Mouse (Mus musculus) embryonic facial prominence, embryonic 10.5 days (tissue): Measurements from ENCODE around the gene N4bp3. TPM values are rescaled to one million over a fixed set of nuclear protein-coding genes. Genes with fewer than 3 reads are reported as not detected.

Source experiments
- DNase-seq: peaks from one replicate; pipeline ENCODE4 v3.0.0-alpha.2; 2017; ENCODE audit warnings: low spot score
- H3K27ac ChIP-seq: fragments of 300-500 bp; sonication (generic); replicated peaks from 2 replicates; pipeline ENCODE4 v1.5.1; 2016; ENCODE audit warnings: mild to moderate bottlenecking
- H3K27me3 ChIP-seq: fragments of 300-500 bp; sonication (generic); replicated peaks from 2 replicates; pipeline ENCODE4 v1.6.1; 2016; ENCODE audit warnings: low read depth, mild to moderate bottlenecking; ENCODE audit not compliant: poor library complexity, severe bottlenecking
- H3K36me3 ChIP-seq: fragments of 300-500 bp; sonication (generic); replicated peaks from 2 replicates; pipeline ENCODE4 v1.6.1; 2016; ENCODE audit warnings: mild to moderate bottlenecking, moderate library complexity
- H3K4me1 ChIP-seq: fragments of 300-500 bp; sonication (generic); 2 replicates; pipeline ENCODE4 v1.6.1; 2016
- H3K4me3 ChIP-seq: fragments of 300-500 bp; sonication (generic); 2 replicates; pipeline ENCODE4 v1.5.1; 2016; ENCODE audit warnings: mild to moderate bottlenecking, moderate library complexity
- H3K9me3 ChIP-seq: fragments of 300-500 bp; sonication (generic); 2 replicates; pipeline ENCODE4 v1.6.1; 2016; ENCODE audit warnings: mild to moderate bottlenecking
- WGBS: fragments of 180-500 bp; shearing (Covaris S2); methylation state at CpG from one replicate; pipeline ENCODE4 v1.1.7; 2016; 5-methylcytosine and 5-hydroxymethylcytosine counted together
- polyA plus RNA-seq: library from polyadenylated mRNA; unstranded; fragments of >200 nt; fragmentation: Nextera tagmentation; extraction: Ambion mirVana; gene quantifications from 2 replicates; pipeline ENCODE4 v1.2.1, GENCODE M21; 2016

N4bp3 gene
- polyA plus RNA-seq, 1 experiment from 2014 or later = 17.4 TPM

DNA sequence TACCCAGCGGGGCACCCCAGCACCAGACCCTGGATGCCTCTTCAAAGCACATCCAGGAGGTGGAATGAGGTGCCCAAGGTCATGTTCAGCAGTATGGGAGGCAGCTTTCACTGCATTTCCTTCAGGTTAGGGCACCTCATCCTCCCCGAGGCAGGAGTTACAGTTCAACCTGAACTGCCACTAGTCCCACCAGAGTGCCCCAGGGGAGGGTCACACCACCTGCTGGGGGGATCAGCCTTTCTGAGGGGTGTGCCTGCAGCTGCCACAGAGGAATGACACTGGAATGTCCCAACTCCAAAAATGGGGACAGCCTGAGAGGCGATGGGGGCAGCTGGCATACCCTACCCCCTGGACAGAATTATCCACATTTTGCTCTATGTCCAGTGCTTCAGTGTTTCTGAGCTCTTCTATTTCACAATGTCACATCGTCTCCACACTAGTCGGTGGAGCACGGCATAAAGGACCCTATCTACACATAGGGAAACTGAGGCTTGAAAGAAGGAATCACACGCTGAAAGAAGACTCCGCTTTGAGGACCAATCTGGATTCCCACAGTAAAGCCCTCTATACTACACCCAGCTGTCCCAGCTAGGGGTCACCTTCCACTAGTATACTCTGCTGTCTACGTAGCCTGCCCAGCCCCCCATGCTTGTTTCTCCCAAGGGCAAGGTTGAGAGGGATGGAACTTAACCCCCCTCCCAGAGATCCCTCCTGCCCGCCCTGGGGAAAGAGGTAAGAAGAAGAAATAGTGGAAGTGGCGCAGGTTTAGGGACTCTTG, 1.3 kb downstream of the N4bp3 start:
- peak overlapping the region; percentile 76 for H3K4me3 ChIP-seq
- no peaks in the 10 kb centered on the region for H3K9me3 ChIP-seq
- peak overlapping the region; percentile 84 for H3K27ac ChIP-seq
- peaks cover 59% of the 10 kb centered on the region for H3K4me1 ChIP-seq
- 27% methylated on average over 11 of the region's 11 CpGs for WGBS
- peak; percentile 21 for DNase-seq
- peaks cover 45% of the 10 kb centered on the region for H3K27me3 ChIP-seq
- peaks cover 17% of the 10 kb centered on the region for H3K36me3 ChIP-seq

DNA sequence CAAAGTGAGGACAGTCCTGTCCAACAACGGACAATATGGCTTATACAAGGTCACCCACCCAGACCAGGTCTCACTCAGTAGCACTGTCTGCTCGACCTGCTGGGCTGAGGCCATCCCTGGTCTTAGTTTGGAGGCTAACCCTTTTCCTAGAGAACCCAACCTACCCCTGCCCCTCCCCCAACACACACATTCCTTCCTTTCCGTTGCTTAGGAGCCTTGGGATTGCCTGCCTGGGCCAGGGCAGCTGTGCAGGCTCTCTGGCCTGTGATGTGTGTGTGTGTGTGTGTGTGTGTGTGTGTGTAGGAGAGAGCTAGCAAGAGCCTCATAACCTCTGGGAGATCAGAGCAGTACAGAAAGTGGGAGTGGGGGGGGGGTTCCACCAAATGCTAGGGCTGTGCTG, 2.1 kb downstream of the N4bp3 start:
- peaks cover 67% of the 10 kb centered on the region for H3K4me1 ChIP-seq
- WGBS = 18% methylated on average over 3 of the region's 3 CpGs
- peaks cover 25% of the 10 kb centered on the region for H3K36me3 ChIP-seq
- no peaks in the 10 kb centered on the region for H3K9me3 ChIP-seq
- peak overlapping the region; percentile 84 for H3K27ac ChIP-seq
- peak overlapping the region; percentile 76 for H3K4me3 ChIP-seq
- peaks cover 48% of the 10 kb centered on the region for H3K27me3 ChIP-seq
- DNase-seq = peak; percentile 74

DNA sequence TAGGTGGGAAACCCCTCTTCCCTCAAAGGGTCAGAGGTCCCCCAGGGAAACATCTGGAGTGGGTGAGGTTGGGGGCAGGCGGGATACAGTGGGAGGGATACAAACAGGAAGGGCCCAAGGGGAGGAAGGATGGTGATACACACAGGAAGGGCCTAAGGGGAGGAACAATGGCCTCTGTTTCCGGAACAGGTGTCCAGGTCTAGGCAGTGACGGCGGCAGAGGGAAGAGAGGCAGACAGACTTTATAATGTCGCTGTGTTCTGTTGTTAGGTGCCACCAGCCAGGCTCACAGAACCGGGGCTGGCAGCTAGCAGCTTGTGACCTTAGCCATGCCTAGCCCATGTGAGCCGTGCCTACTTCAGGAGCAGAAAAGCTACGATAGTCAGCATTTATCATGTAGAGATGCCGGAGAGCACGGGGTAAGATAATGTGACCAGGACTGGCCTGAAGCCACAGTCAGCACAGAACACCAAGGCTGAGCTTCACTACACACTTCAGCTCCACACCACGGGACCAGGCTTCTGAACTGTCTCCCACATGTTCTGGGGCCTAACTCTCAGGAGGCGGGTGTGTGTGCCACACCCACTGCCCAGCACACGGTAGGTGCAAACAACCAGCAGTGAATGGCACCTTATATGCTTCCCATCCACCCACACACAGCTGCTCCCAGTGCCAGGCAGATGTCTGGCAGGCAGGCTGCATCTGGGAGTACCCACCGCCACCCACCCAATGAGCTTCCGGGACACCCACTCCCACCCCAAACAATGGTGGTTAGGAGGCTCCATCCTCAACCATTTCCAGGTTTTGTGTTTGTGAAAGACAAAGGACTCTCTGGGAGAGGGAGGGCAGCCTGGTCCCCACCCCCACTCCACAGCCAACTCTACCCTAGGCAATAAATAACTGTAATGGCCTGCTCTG, 3.6 kb downstream of the N4bp3 start:
- Histone ChIP-seq H3K27ac (peak overlapping the region; percentile 75), H3K36me3 (peaks cover 40% of the 10 kb centered on the region), H3K4me1 (peaks cover 70% of the 10 kb centered on the region), H3K4me3 (peak overlapping the region; percentile 18; the same call in 1 of the 2 replicates), H3K9me3 (no peaks in the 10 kb centered on the region), H3K27me3 (peaks cover 44% of the 10 kb centered on the region)
- DNase-seq = peak; percentile 36
- 74% methylated on average over 15 of the region's 15 CpGs for WGBS

DNA sequence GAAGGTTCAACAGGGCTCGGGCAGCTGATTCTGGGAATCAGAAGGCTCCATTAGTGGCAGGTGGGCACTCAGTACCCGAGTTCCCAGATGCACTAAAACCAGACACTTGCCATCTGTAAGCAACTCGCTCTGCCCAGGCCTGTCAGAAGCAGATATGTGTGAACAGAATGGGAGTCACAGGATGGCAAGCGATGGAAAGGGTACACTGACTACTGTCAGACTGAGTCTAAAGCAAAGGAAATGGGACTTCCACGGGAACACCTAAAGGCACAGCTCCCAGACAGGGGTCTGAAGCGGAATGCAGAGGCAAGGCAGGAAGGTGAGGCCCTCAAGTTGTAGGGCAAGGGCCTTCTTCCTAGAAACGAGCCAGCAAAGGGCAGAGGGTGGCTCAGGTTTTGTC, 4.4 kb downstream of the N4bp3 start:
- Histone ChIP-seq H3K4me1 (peaks cover 70% of the 10 kb centered on the region), H3K36me3 (peaks cover 46% of the 10 kb centered on the region), H3K27ac (peak overlapping the region; percentile 24; the same call in 1 of the 2 replicates), H3K4me3 (no peak overlapping the region), H3K9me3 (no peaks in the 10 kb centered on the region), H3K27me3 (peaks cover 36% of the 10 kb centered on the region)
- 74% methylated on average over 7 of the region's 7 CpGs for WGBS
- DNase-seq = no peak

DNA sequence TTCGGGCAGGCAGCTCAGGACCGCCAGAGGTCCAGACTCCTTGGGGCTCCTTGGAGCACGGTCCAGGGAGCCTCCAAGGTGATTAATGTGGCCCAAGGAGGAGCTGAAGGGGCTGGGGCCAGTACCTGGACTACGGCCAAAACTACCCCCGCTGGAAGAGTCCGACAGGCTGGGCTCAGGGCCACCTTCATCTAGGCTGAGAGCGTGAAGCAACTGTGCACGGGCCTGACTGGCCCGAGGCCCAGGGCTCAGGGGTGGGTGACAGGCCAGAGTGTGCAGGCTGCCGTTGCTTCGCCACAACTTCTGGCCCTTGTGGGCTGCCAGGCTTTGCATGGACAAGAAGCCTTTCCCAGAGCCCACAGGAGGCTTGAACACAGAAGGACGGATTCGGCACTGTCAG, 5.3 kb downstream of the N4bp3 start:
- Histone ChIP-seq H3K9me3 (no peaks in the 10 kb centered on the region), H3K27ac (0 out of 2 replicates have a peak overlapping the region, but pooled peaks have one; percentile 20), H3K4me3 (no peak overlapping the region), H3K4me1 (peaks cover 61% of the 10 kb centered on the region), H3K27me3 (peaks cover 27% of the 10 kb centered on the region), H3K36me3 (peaks cover 46% of the 10 kb centered on the region)
- DNase-seq = no peak
- WGBS = 88% methylated on average over 13 of the region's 13 CpGs

DNA sequence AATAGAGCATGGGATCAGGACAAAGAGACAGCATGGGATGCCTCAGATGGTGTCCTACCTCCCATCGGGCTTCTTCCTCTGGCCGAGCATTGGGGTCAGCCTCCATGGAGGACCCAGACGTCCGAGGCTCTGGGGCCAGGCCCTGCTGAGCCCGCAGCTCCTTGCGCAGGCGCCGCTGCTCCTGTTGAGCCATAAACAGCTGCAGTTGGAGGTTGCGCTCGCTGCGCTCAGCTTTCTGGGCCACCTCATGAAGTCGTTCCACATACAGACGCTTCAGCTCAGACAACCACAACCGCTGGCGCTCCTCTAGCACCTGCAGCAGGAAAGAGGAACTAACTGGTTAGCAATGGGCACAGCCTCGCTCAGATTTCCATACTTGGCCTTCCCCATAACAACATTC, 6.4 kb downstream of the N4bp3 start:
- DNase-seq = no peak
- H3K27ac ChIP-seq = no peak overlapping the region; the same call in 1 of the 2 replicates
- H3K4me1 ChIP-seq = peaks cover 50% of the 10 kb centered on the region
- peaks cover 46% of the 10 kb centered on the region for H3K36me3 ChIP-seq
- no peak overlapping the region for H3K4me3 ChIP-seq
- H3K27me3 ChIP-seq = peaks cover 17% of the 10 kb centered on the region
- 78% methylated on average over 16 of the region's 16 CpGs for WGBS
- H3K9me3 ChIP-seq = no peaks in the 10 kb centered on the region

DNA sequence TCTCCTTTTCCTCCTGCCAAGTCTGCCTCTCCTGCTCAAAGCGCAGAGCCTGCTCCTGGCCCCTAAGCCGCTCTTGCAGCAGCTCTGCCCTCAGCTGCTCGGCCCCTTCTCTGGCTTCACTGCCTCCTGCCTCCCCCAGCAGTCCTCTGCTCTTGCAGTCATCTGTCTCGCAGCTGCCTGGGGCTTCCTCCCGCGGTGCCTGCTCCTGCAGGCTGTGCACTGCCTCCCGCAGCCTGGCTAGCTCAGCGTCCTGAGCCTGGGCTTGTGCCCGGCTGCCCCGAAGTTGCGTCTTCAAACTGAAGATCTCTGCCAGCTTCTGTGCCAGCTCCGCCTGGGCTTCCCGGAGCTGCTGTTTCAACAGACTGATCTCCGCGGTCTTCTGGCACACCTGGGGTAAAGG, 6.9 kb downstream of the N4bp3 start:
- Histone ChIP-seq H3K9me3 (no peaks in the 10 kb centered on the region), H3K27ac (peak overlapping the region; percentile 2; the same call in 1 of the 2 replicates), H3K4me1 (peaks cover 45% of the 10 kb centered on the region), H3K4me3 (no peak overlapping the region), H3K36me3 (peaks cover 46% of the 10 kb centered on the region), H3K27me3 (peaks cover 13% of the 10 kb centered on the region; the same call in 1 of the 2 replicates)
- 48% methylated on average over 15 of the region's 15 CpGs for WGBS
- peak; percentile 28 for DNase-seq

DNA sequence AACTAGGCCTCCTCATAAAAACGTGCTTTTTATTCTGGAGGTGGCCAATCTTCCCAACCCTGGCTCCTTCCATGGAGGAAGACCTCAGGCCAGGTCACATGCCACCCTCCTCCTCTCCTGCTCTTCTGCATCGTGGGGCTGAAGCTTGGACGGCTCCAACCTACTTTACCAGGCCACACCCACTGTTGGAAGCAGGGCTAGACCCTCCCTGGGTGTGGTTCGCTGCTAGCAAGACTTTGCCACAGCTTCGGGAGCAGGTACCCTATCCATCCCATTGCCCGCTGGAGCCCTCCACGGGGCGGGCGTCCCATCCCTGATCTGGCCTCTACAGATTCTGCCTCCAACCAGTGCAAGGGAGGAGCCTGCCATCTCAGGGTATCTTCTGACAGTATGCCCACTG, 7.4 kb downstream of the N4bp3 start:
- H3K4me3 ChIP-seq = no peak overlapping the region
- H3K36me3 ChIP-seq = peaks cover 46% of the 10 kb centered on the region
- peaks cover 45% of the 10 kb centered on the region for H3K4me1 ChIP-seq
- no peak for DNase-seq
- 0 out of 2 replicates have a peak overlapping the region, but pooled peaks have one; percentile 2 for H3K27ac ChIP-seq
- H3K9me3 ChIP-seq = no peaks in the 10 kb centered on the region
- 80% methylated on average over 9 of the region's 9 CpGs for WGBS
- H3K27me3 ChIP-seq = peaks cover 13% of the 10 kb centered on the region; the same call in 1 of the 2 replicates

DNA sequence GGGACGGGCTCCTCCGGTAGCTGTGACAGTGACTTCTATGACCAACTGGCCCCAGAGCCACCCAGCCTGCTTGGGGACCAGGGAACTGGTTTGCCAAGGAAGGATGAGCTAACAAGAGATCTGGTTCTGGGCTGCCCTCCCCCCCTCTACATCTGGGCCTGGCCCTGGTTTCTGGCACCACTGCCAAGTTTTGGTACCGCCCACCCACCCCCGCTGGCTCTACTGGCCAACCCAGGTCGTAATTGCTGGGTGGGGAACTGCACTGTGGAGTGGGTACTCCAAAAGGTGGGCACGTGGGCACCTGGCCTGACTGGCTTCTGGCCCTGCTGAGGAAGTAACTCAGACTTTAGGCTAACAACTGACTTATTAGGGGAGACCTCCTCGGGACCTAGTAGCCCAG, 9.9 kb downstream of the N4bp3 start:
- Histone ChIP-seq H3K4me1 (peaks cover 38% of the 10 kb centered on the region), H3K4me3 (no peak overlapping the region), H3K27ac (peak overlapping the region; percentile 10; the same call in 1 of the 2 replicates), H3K9me3 (no peaks in the 10 kb centered on the region), H3K36me3 (peaks cover 43% of the 10 kb centered on the region), H3K27me3 (peaks cover 13% of the 10 kb centered on the region; the same call in 1 of the 2 replicates)
- DNase-seq = no peak
- WGBS = 90% methylated on average over 7 of the region's 7 CpGs

DNA sequence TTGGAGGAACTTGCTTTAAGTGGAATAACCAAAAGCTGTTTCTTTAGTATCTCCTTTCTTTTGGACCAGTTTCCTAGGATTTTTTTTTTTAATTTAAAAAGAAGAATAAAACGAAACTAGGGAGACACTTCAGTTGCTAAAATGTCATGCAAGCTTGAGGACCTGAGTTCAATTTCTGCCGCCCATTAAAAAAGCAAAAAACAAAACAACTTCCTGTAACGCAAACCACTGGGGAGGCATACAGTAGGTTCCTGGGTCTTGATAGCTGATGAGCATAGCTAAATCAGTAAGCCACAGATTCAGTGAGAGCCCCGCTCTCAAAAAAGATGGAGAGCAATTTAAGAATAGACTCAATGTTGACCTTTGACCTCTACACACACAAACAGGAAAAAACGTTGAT, 12.1 kb downstream of the N4bp3 start:
- no peak for DNase-seq
- Histone ChIP-seq H3K27me3 (peaks cover 4% of the 10 kb centered on the region; the same call in 1 of the 2 replicates), H3K36me3 (peaks cover 23% of the 10 kb centered on the region), H3K4me3 (no peak overlapping the region), H3K27ac (peak overlapping the region; percentile 78), H3K4me1 (peaks cover 33% of the 10 kb centered on the region), H3K9me3 (no peaks in the 10 kb centered on the region)
- WGBS = 61% methylated on average over 5 of the region's 5 CpGs

DNA sequence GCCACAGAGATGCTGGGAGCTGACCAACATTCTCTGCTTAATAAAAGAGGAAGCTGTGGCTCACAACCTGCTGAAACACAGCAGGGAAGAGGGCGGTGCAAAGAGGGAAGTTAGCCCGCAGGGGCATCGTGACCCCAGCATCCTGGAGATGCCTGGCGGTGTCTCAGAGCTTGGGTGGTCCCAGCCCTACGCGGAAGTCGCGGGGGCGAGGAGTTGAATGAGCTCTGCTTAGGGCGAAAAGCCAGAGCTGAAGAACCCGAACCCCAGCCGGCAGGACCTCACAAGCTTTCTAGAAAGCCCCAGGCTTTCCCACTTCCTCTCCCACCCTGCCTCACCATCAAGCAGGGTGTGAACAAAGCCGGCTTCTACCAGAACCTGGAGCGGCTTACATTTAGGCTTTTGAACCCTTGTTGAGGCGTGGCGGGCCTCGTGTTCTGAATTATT, 12.6 kb downstream of the N4bp3 start:
- Histone ChIP-seq H3K27me3 (no peaks in the 10 kb centered on the region), H3K4me3 (peak overlapping the region; percentile 44), H3K9me3 (no peaks in the 10 kb centered on the region), H3K36me3 (peaks cover 20% of the 10 kb centered on the region), H3K4me1 (peaks cover 30% of the 10 kb centered on the region), H3K27ac (peak overlapping the region; percentile 78)
- WGBS = 4% methylated on average over 17 of the region's 17 CpGs
- peak; percentile 83 for DNase-seq

DNA sequence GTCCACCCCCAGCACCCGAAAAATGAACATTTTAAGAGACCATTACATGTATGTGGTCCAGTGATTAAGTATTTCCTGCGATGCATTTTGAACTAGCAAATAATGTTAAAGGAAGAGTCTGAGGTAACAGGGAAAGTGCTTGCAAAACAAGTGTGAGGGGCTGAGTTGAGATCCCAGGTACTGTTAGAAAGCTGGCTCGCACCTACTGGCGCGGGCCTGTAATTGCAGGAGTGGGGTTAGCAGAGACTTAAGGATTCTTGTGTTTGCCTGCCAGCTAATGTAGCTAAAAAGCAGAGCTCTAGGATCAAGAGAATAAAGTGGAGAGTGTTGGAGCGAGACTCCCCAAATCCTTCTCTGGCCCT, 14.3 kb downstream of the N4bp3 start:
- H3K4me1 ChIP-seq = peaks cover 30% of the 10 kb centered on the region
- WGBS = 6% methylated on average over 6 of the region's 6 CpGs
- H3K27ac ChIP-seq = peak overlapping the region; percentile 86
- 0 out of 2 replicates have a peak, but pooled peaks cover 5% of the 10 kb centered on the region for H3K36me3 ChIP-seq
- peak; percentile 79 for DNase-seq
- no peaks in the 10 kb centered on the region for H3K27me3 ChIP-seq
- peak overlapping the region; percentile 90 for H3K4me3 ChIP-seq
- H3K9me3 ChIP-seq = no peaks in the 10 kb centered on the region
